7 mouse cellular contexts compared by ENCODE assay signal in genomic region chr16:33005216-33005615, GRCm38 (mm10).
DNase-seq lines count a peak whose midpoint lies in the region.

No protein-coding gene starts in this region.

- DNase-seq in kidney, postnatal 14 days = peak; percentile 21
- no peak for DNase-seq in kidney, postnatal 36 days
- DNase-seq in R1 (ENCODE audit: low read depth, low spot score) = peak; percentile 13
- peak; percentile 24 for DNase-seq in cerebellum, adult 8-10 months
- peak; percentile 48 to 79 for DNase-seq in lung, adult 18-20 months
- DNase-seq in adipocyte (ENCODE audit: low spot score) = no peak
- DNase-seq in thymus, postnatal 4 days = no peak

Comparison
In these comparisons a context has a peak if more than half of its experiments do, and no peak if none do; other contexts are left out.
1. DNase-seq: peak in kidney, postnatal 14 days (single experiment), R1 (single experiment), cerebellum, adult 8-10 months (single experiment) and lung, adult 18-20 months (2 of 2); none in kidney, postnatal 36 days (0 of 2), adipocyte (single experiment) and thymus, postnatal 4 days (single experiment).